Mouse (Mus musculus) forebrain, embryonic 13.5 days (tissue): ENCODE results near the gene Gjd2. TPM values are rescaled to one million over a fixed set of nuclear protein-coding genes. Genes with fewer than 3 reads are reported as not detected.

Source experiments
- ATAC-seq: fragments of 200-750 bp; cut with Nextera tagmentation; 2 replicates; pipeline ENCODE4 v1.8.0; 2017
- H3K27ac ChIP-seq: fragments of 300-500 bp; sonication (generic); 2 replicates; pipeline ENCODE4 v1.5.1; 2015; ENCODE audit warnings: inconsistent platforms, mild to moderate bottlenecking, moderate library complexity
- H3K27me3 ChIP-seq: fragments of 300-500 bp; sonication (generic); 2 replicates; pipeline ENCODE4 v1.6.1; 2015; ENCODE audit warnings: mild to moderate bottlenecking, inconsistent platforms
- H3K36me3 ChIP-seq: fragments of 300-500 bp; sonication (generic); 2 replicates; pipeline ENCODE4 v1.6.1; 2015; ENCODE audit warnings: mild to moderate bottlenecking, inconsistent platforms; ENCODE audit not compliant: poor library complexity, severe bottlenecking
- H3K4me1 ChIP-seq: fragments of 300-500 bp; sonication (generic); 2 replicates; pipeline ENCODE4 v1.6.1; 2015; ENCODE audit warnings: inconsistent platforms
- H3K4me2 ChIP-seq: fragments of 300-500 bp; sonication (generic); 2 replicates; pipeline ENCODE4 v1.6.1; 2015; ENCODE audit warnings: inconsistent platforms, mild to moderate bottlenecking, moderate library complexity
- H3K4me3 ChIP-seq: fragments of 300-500 bp; sonication (generic); 2 replicates; pipeline ENCODE4 v1.5.1; 2015; ENCODE audit warnings: mild to moderate bottlenecking, inconsistent platforms
- H3K9ac ChIP-seq: fragments of 300-500 bp; sonication (generic); 2 replicates; pipeline ENCODE4 v1.6.1; 2015; ENCODE audit warnings: mild to moderate bottlenecking, inconsistent platforms
- H3K9me3 ChIP-seq: fragments of 300-500 bp; sonication (generic); replicated peaks from 2 replicates; pipeline ENCODE4 v1.6.1; 2016; ENCODE audit warnings: inconsistent platforms
- WGBS: fragments of 180-500 bp; shearing (Covaris S2); methylation state at CpG from one replicate; pipeline ENCODE4 v1.1.7; 2015; 5-methylcytosine and 5-hydroxymethylcytosine counted together
- polyA plus RNA-seq: library from polyadenylated mRNA; unstranded; fragments of >200 nt; fragmentation: Nextera tagmentation; extraction: Ambion mirVana; gene quantifications from 2 replicates; pipeline ENCODE4 v1.2.1, GENCODE M21; 2015

The Gjd2 gene
- polyA plus RNA-seq, result 2.0 and 3.5 TPM in 2 replicates

DNA sequence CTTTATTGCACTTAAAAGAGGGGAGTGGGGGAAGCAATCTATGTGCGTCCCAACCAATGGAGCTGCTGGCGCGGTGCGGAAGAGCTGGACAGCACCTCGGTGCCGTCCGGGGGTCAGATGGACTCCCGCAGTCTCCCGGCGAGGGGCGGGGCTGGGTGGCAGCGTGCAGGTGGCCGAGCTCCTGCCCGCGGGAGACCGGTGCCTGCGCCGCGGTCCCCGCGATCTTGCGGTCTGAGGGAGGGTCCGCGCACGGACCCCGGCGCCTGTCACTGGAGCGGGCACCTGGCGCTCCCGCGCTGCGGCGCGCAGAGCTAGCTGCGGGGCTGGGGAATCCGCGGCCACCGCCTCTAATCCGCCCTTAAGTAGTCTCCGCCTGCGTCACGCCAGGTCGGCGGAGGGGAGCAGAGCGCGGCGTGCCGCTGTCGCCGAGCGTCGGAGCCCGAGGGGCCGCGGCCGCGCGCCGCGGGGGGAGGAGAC, at the start of gene Gjd2:
Gjd2 (minus strand) TSS at position 325 of the 477 bp plus-strand sequence.
- Histone ChIP-seq H3K4me3 (peak within 1 kb of the TSS; percentile 63), H3K4me1 (peaks cover 17% of the 10 kb centered on the region), H3K9ac (peak within 1 kb of the TSS; percentile 79), H3K36me3 (no peaks in the 10 kb centered on the region), H3K27me3 (peaks cover 54% of the 10 kb centered on the region), H3K4me2 (peak within 1 kb of the TSS; percentile 91), H3K9me3 (no peaks in the 10 kb centered on the region), H3K27ac (peak within 1 kb of the TSS; percentile 36; the same call in 1 of the 2 replicates)
- peak; percentile 74 for ATAC-seq
- under 1% methylated on average over 50 of the region's 60 CpGs for WGBS

DNA sequence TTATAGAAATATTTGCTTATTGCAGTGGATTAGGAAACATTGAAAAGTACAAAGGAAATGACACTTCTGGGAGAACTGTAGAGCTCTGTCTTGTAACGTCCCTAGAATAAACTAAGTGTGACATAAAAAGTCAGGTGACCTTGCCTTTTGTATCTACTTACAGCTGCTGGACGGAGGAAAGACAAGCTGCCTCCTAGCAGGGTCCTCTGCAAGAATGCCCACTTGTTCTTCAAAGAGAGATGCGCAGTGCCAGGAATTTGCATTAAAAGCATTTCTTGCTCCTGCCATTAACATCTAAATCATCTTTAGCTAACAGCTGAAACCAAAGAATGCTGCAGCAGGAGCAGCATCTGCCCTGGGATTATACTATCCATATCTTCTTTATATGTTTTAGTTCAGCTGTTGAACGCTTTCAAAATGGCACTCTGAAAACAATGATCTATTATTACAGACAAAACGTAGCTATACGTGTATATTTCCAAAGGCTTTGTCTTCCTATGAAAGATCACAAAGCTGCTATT, 46.7 kb upstream of the Gjd2 start:
- Histone ChIP-seq H3K4me3 (no peak overlapping the region), H3K4me1 (peaks cover 11% of the 10 kb centered on the region; the same call in 1 of the 2 replicates), H3K36me3 (no peaks in the 10 kb centered on the region), H3K9ac (no peak overlapping the region), H3K27ac (no peak overlapping the region), H3K27me3 (no peaks in the 10 kb centered on the region), H3K4me2 (no peak overlapping the region), H3K9me3 (no peaks in the 10 kb centered on the region)
- no peak for ATAC-seq
- WGBS, result 52% methylated on average over 6 of the region's 6 CpGs

DNA sequence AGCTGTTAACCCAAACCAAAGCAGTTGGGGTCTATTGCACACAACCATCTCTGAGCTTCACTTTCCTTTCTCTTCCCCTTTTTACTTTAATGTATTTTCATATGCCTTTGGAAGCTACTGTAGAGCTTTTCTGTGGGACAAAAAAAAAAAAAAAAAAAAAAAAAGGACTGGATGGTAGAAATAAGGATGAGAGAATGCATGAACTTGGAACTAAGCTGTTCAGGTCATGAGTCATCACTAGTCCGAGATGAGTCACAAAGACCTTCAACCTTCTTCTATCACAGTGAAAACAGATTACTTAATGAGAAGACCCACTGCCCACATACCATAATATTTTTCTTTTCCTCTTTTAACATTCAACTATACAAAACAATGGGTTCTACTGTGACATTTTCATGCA, 46.2 kb upstream of the Gjd2 start:
- no peak for ATAC-seq
- no peak overlapping the region for H3K27ac ChIP-seq
- WGBS, result 78% methylated on average over 1 of the region's 1 CpGs

DNA sequence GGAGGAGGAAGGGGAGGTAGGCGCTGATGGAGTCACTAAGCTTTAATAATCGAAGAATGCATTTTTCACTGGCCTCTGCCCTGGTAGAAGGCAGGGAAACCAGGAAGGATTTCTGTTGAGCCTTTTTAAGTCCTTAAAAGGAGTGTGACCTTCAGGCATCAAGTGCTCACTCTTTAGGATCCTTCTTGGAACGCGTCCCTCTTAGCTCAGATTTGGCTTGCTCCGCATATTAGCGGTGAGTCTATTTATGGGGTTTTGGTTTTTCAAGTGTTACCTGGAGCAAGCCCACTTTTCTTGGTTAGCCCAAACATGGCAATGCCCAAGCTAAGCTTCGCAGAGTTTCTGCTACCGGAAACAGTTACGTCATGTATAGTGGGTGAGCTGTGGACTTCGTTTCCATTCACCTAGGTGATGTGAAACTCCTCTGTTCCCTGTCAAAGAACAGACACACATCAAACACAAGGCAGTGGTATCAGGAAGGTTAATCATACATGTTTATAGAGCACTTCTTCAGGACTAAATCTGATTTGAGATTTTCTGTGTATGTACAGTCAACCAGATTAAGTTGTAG, 44.9 kb upstream of the Gjd2 start:
- 94% methylated on average over 10 of the region's 10 CpGs for WGBS
- no peak for ATAC-seq
- peaks cover 11% of the 10 kb centered on the region; the same call in 1 of the 2 replicates for H3K4me1 ChIP-seq
- H3K27ac ChIP-seq, result no peak overlapping the region
- H3K27me3 ChIP-seq, result no peaks in the 10 kb centered on the region
- H3K4me2 ChIP-seq, result no peak overlapping the region
- H3K36me3 ChIP-seq, result no peaks in the 10 kb centered on the region
- no peaks in the 10 kb centered on the region for H3K9me3 ChIP-seq
- no peak overlapping the region for H3K4me3 ChIP-seq
- H3K9ac ChIP-seq, result no peak overlapping the region

More for the DNA sequence above, 46.2 kb upstream of the Gjd2 start:
- H3K9me3 ChIP-seq, result no peaks in the 10 kb centered on the region
- no peak overlapping the region for H3K4me3 ChIP-seq
- no peak overlapping the region for H3K9ac ChIP-seq
- H3K4me2 ChIP-seq, result no peak overlapping the region
- H3K27me3 ChIP-seq, result no peaks in the 10 kb centered on the region
- no peaks in the 10 kb centered on the region for H3K36me3 ChIP-seq
- peaks cover 11% of the 10 kb centered on the region; the same call in 1 of the 2 replicates for H3K4me1 ChIP-seq

DNA sequence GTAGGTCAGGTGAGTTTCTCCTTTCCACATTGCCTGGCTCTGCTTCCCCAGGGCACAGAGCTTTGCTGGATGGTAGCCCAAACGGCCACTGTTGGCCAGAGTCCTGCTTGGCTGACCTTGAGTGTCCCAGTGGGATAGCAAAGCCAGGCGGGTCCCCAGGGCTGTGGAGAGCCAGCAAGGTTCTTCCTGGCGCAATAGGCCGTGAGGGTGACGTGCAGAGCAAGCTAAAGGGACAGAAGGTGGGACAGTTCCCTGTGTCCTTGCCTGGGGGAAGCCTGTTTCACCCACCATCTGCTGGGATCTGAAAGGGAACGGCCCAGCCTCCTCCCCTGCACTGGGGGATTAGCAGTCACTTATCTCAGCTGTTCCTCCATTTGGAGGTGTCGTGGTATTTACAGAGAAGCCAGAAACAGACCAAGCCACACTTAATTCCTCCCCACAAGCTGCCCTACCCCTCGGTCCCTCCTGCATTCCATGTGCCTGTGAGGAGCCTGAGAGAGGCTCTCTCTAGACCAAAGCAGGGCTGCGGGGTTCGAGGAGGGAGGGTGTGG, 44.0 kb upstream of the Gjd2 start:
- Histone ChIP-seq H3K9ac (no peak overlapping the region), H3K4me2 (no peak overlapping the region), H3K27me3 (no peaks in the 10 kb centered on the region), H3K4me3 (no peak overlapping the region), H3K4me1 (peaks cover 11% of the 10 kb centered on the region; the same call in 1 of the 2 replicates), H3K27ac (no peak overlapping the region), H3K36me3 (no peaks in the 10 kb centered on the region), H3K9me3 (no peaks in the 10 kb centered on the region)
- peak; percentile 73 for ATAC-seq
- 18% methylated on average over 10 of the region's 10 CpGs for WGBS

DNA sequence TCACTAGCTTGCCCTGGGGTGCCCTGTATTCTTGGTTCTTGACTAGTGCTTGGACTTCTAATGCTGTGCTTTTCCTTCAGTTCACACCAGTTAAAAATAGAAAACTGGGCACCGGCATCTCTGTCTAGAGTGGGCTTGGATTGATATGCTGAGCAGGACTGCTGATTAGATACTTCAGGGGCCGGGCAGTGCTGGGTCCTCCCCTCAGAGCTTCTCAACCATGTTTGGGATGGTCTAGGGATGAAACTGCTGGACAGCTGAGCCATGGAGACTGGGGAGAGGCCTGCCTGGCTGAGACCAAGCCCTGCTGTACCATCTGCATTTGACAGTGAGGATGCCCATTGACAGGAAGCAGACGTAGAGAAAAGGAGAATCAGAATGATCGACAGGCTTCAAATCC, 40.7 kb upstream of the Gjd2 start:
- no peak for ATAC-seq
- Histone ChIP-seq H3K9ac (no peak overlapping the region), H3K4me1 (peaks cover 8% of the 10 kb centered on the region; the same call in 1 of the 2 replicates)

DNA sequence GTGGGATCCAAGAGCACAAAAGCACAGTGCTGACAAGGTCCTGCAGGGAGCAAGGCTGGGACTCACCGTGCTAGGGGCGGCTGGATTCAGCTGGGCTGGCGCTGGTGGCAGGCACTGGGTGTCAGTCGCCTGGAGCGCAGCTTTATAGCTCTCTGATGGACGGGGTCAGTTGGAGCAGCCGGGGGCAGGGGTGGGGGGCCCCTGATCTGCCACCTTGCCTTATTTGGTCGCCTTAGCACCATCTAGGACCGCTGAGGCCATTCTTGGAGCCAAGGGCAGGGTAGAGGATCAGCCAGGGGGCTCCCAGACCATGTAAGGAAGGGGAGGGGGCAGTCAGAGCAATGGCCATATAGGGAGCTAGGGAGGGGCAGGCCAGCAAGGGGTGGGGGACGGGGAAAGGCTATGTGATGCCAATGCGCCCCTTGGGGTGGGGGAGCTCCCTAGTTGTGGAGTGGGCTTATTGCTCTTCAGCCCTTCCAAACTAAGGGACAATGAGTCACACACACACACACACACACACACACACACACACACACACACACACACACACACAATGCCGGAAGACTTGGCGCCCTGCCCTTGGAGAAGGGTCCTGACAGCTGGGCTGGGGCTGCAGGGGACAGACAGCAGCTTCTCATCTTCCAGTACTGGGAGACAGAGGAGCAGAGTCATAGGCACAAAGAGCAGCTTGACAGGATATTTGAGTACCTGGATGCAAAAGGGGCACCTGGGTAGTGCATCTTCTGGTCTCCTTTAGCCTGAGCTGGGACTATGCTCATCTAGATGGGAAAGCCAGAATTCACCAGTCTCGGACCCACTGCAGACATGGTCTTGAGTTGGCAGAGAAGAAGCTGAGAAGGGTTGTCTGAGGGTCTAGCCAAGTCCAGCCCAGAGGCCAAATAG, 39.5 kb upstream of the Gjd2 start, which contains the start of gene Actc1:
Actc1 (minus strand) TSS at position 853 of the 903 bp plus-strand sequence.
- 0 out of 2 replicates have a peak, but pooled peaks have one; percentile 9 for ATAC-seq
- H3K9me3 ChIP-seq, result no peaks in the 10 kb centered on the region
- H3K27me3 ChIP-seq, result no peaks in the 10 kb centered on the region
- no peaks in the 10 kb centered on the region for H3K36me3 ChIP-seq
- no peak within 1 kb of the TSS for H3K9ac ChIP-seq
- H3K4me1 ChIP-seq, result peaks cover 8% of the 10 kb centered on the region; the same call in 1 of the 2 replicates
- WGBS, result 55% methylated on average over 12 of the region's 14 CpGs
- H3K4me3 ChIP-seq, result no peak within 1 kb of the TSS
- no peak within 1 kb of the TSS for H3K4me2 ChIP-seq
- H3K27ac ChIP-seq, result no peak within 1 kb of the TSS

More for the DNA sequence above, 40.7 kb upstream of the Gjd2 start:
- H3K9me3 ChIP-seq, result no peaks in the 10 kb centered on the region
- 90% methylated on average over 4 of the region's 4 CpGs for WGBS
- H3K27me3 ChIP-seq, result no peaks in the 10 kb centered on the region
- H3K27ac ChIP-seq, result no peak overlapping the region
- no peaks in the 10 kb centered on the region for H3K36me3 ChIP-seq
- H3K4me2 ChIP-seq, result no peak overlapping the region
- H3K4me3 ChIP-seq, result no peak overlapping the region

DNA sequence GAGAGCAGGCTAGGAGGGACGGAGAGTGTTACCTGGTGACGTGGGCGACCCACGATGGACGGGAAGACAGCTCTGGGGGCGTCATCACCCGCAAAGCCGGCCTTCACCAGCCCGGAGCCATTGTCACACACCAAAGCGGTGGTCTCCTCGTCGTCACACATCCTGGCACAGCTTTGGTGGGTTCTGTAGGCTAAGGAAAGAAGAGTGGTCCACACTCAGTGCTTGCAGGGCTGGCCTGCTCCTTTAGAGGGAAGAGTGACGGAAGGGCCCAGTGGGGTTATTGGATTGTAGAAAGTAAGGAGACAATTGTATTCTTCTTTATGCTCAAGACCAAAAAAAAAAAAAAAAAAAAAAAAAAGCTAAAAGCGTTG, 38.4 kb upstream of the Gjd2 start:
- no peaks in the 10 kb centered on the region for H3K36me3 ChIP-seq
- no peak overlapping the region for H3K9ac ChIP-seq
- no peaks in the 10 kb centered on the region for H3K27me3 ChIP-seq
- no peaks in the 10 kb centered on the region for H3K4me1 ChIP-seq
- no peaks in the 10 kb centered on the region for H3K9me3 ChIP-seq
- 94% methylated on average over 14 of the region's 14 CpGs for WGBS
- H3K27ac ChIP-seq, result no peak overlapping the region
- no peak overlapping the region for H3K4me2 ChIP-seq
- ATAC-seq, result no peak
- H3K4me3 ChIP-seq, result no peak overlapping the region

DNA sequence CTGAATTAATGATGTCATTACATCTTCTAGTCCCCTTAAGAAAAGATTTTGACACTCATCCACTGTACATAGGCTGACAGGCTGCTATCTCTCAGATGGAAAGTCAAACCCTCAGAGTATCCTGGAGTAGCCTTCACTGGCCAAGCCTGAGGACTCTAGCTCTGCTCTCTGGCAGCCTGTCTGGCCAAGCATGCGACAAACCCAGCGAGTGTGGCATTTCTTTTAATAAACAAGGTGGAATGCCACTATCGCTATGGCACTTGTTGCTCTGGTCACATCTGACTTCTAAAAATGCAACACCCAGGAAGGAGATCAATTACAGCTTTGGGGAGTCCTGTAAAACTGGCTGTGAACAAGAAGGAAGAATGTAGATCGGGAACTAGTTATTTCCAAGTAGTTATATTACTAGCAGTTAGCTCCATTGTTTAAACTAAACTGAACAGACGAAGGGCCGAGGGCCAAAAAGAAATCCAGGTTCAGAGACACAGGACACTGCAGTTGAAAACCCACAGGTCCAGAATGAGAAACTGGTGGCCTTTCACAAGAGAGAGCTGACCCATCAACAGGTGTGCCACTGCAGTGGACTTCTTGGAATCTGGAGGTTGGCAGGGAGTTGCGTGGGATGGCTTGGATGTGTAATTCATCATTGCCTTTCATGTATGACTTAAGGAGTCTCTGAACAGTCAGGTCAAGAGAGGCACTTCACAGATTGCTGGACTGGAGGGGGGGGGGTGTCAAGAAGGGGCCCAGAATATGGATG, 37.9 kb upstream of the Gjd2 start:
- WGBS, result 96% methylated on average over 7 of the region's 7 CpGs
- ATAC-seq, result no peak
- no peaks in the 10 kb centered on the region for H3K36me3 ChIP-seq

DNA sequence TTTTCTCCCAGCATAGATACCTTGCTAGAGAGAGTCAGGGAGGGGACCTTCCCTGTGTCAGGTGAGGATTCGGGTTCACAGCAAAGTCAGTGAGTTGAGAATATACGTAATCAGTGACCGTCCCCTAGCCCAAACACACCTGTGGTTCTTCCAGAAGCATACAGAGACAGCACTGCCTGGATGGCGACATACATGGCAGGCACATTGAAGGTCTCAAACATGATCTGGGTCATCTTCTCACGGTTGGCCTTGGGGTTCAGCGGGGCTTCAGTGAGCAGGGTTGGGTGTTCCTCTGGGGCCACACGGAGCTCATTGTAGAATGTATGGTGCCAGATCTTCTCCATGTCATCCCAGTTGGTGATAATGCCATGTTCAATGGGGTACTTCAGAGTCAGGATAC, 36.7 kb upstream of the Gjd2 start:
- no peak overlapping the region for H3K4me3 ChIP-seq
- no peak overlapping the region for H3K4me2 ChIP-seq
- no peaks in the 10 kb centered on the region for H3K36me3 ChIP-seq
- no peaks in the 10 kb centered on the region for H3K9me3 ChIP-seq
- H3K27ac ChIP-seq, result no peak overlapping the region
- no peaks in the 10 kb centered on the region for H3K4me1 ChIP-seq
- WGBS, result 96% methylated on average over 7 of the region's 7 CpGs
- ATAC-seq, result no peak
- H3K27me3 ChIP-seq, result no peaks in the 10 kb centered on the region
- no peak overlapping the region for H3K9ac ChIP-seq

More for the DNA sequence above, 37.9 kb upstream of the Gjd2 start:
- Histone ChIP-seq H3K9me3 (no peaks in the 10 kb centered on the region), H3K4me3 (no peak overlapping the region), H3K4me1 (no peaks in the 10 kb centered on the region), H3K27me3 (no peaks in the 10 kb centered on the region), H3K9ac (no peak overlapping the region), H3K27ac (no peak overlapping the region), H3K4me2 (no peak overlapping the region)

DNA sequence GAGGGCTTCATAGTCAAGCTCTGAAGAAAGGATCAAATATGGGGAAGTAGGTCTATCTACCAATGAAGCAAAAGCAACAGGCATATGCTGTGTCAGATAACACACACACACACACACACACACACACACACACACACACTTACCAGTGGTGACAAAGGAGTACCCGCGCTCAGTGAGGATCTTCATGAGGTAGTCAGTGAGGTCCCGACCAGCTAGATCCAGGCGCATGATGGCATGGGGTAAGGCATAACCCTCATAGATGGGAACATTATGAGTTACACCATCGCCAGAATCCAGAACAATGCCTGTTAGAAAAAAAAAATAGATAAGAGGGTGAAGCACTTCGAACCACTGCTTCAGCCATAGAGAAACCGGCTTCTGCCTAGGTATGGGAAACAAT, 36.0 kb upstream of the Gjd2 start:
- H3K9ac ChIP-seq, result no peak overlapping the region
- ATAC-seq, result no peak
- no peak overlapping the region for H3K4me2 ChIP-seq
- H3K27ac ChIP-seq, result no peak overlapping the region
- H3K4me1 ChIP-seq, result no peaks in the 10 kb centered on the region
- WGBS, result 95% methylated on average over 7 of the region's 7 CpGs
- no peak overlapping the region for H3K4me3 ChIP-seq
- no peaks in the 10 kb centered on the region for H3K27me3 ChIP-seq
- H3K36me3 ChIP-seq, result no peaks in the 10 kb centered on the region
- H3K9me3 ChIP-seq, result no peaks in the 10 kb centered on the region
